Mouse (Mus musculus): ENCODE measurements around the gene Sept5. TPM values are rescaled to one million over a fixed set of nuclear protein-coding genes. Genes with fewer than 3 reads are reported as not detected.
A peak's percentile ranks its signal among the peaks of the same experiment; 100 is the strongest.

The Sept5 gene
- 21.7 and 22.9 TPM in 2 replicates for polyA plus RNA-seq (2015; fragmentation: Nextera tagmentation; extraction: Ambion mirVana)

DNA sequence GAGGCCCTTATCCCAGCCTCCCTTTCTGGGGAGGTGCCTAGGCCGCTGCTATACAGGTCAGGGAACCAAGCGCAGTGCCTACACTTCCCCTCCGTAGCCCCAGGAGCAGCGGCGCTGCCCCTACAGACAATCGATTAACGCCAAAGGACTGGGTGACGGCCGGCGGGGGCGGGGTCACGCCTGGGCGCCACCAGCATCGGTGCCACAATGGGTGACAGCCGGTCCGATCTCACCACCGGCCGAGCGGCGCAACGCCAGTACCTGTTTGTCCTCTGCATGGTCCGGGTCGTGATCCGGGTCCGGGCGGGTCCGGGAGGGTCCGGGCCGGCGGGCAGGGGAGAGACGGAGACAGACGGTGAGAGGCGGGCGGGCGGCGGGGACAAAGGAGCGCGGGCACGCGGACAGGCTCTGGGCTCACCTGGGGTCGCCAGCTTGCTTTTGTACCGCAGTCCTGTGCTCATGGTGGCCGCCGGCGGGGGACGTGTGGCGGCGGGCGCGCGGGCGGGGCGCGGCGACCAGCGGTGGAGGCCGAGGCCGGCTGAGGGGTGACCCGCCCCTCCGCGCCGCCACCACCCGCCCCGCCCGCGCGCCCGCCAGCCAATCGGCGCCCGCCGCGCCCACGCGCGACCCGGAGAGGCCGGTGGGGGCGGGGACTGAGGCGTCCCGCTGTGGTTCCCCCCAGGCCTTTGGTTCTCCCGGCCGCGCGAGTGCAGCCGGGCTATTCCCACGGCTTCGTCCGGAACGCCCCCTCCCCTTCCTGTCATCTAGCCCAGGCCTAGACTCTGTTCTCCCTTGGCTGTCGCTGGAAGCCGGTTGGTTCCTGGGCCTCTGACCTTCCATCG, at the start of gene Sept5:
TSS of gene Sept5 (minus strand) at position 565 of the 842 bp plus-strand sequence.
- peaks cover 28% of the 10 kb centered on the region for H3K4me1 ChIP-seq
- H3K9ac ChIP-seq = peak within 1 kb of the TSS; percentile 73
- H3K27ac ChIP-seq = no peak within 1 kb of the TSS
- peak; percentile 48 for ATAC-seq (ENCODE audit: insufficient read depth, low FRiP score, low read depth)
- peak within 1 kb of the TSS; percentile 91 for H3K4me2 ChIP-seq
- H3K9me3 ChIP-seq = no peaks in the 10 kb centered on the region
- peak within 1 kb of the TSS; percentile 73 for H3K4me3 ChIP-seq (replicated peaks)
- H3K27me3 ChIP-seq (replicated peaks) = peaks cover 18% of the 10 kb centered on the region
- no peaks in the 10 kb centered on the region for H3K36me3 ChIP-seq
- WGBS = under 1% methylated on average over 92 of the region's 93 CpGs

DNA sequence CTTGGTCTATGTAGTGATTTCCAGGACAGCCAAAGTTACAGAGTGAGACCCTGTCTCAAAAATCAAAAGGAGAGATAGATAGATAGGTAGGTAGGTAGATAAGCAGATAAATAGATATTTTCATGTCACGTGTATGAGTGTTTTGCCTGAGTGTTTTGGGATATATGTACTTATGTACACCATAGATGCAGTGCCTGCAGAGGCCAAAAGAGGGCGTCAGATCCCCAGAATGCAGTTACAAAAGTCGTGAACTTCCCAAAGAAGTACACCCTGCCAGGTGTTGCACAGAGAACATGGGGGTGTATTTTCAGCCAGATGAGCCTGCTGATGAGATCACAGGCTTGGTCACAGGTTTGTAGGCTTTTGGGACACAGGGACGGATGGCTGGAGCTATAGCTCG, 49.4 kb upstream of the Sept5 start:
- Histone ChIP-seq H3K36me3 (no peaks in the 10 kb centered on the region), H3K9ac (no peak overlapping the region), H3K27me3 (replicated peaks) (no peaks in the 10 kb centered on the region), H3K4me1 (no peaks in the 10 kb centered on the region), H3K27ac (no peak overlapping the region), H3K4me2 (no peak overlapping the region), H3K9me3 (no peaks in the 10 kb centered on the region), H3K4me3 (replicated peaks) (no peak overlapping the region)
- 47% methylated on average over 5 of the region's 5 CpGs for WGBS
- ATAC-seq (ENCODE audit: insufficient read depth, low FRiP score, low read depth) = no peak

DNA sequence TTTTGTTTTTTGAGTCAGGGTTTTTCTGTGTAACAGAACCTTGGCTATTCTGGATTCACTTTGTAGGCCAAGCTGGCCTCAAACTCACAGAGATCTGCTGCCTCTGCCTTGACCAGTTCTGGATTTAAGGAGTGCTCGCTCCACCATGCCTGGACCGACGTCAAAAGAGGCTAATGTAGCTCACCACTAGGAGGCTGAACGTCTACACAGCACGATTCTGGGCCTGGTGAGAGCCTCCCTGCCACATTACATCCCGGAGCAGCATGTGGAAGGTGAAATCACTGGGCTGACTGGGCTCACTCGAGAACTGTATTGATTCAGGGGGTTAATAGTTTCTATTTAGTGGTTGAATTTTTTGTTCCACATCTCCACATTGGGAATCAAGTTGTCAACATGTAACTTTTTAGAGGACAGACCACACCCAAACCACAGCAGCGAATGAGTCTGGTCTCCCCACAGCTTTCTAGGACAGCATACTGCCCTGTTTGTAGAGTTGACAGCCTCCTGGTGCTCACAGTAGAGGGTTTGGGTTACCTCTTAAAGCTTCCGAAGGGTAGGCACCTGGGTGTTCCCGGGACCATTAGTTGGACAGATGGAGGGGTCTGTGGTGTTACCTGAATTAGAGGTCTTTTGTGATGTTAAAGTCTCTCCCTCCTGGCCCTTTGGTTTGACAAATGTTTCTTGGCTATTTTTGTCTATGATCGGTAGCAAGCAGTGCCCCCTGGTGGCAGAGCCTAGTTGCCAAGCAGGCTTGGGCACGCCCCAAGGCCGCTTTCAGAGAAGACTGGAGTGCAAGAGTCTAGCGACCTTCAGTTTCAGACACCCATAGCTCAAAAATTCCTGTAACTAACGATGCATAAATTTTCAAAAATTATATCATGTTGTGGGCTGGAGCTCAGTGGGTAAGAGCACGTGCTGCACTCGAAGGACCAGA, 48.3 kb upstream of the Sept5 start:
- Histone ChIP-seq H3K27ac (no peak overlapping the region), H3K36me3 (no peaks in the 10 kb centered on the region), H3K27me3 (replicated peaks) (no peaks in the 10 kb centered on the region), H3K4me3 (replicated peaks) (no peak overlapping the region), H3K9ac (no peak overlapping the region), H3K4me1 (no peaks in the 10 kb centered on the region), H3K4me2 (no peak overlapping the region), H3K9me3 (no peaks in the 10 kb centered on the region)
- WGBS = 40% methylated on average over 17 of the region's 17 CpGs
- ATAC-seq (ENCODE audit: insufficient read depth, low FRiP score, low read depth) = no peak

DNA sequence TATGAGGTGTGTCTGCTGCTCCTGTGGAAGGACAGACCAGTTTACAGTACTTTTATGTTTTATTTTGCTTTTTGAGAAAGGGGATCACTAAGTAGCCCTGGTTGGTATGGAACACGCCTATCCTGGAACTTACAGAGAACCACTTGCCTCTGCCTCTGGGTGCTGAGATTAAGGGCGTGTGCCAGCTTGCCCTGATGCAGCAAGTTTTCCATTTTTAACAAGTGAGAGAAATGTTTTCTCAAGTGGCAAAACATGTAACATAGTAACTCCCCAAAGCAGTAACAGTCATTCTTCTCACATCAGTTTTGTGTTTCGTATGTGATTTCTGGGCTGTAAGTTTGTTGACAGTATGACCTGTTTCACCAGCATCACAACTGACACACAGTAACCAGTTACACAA, 43.3 kb upstream of the Sept5 start:
- H3K4me1 ChIP-seq = no peaks in the 10 kb centered on the region
- no peak overlapping the region for H3K4me2 ChIP-seq
- H3K27me3 ChIP-seq (replicated peaks) = no peaks in the 10 kb centered on the region
- no peak overlapping the region for H3K27ac ChIP-seq
- H3K36me3 ChIP-seq = no peaks in the 10 kb centered on the region
- ATAC-seq (ENCODE audit: insufficient read depth, low FRiP score, low read depth) = no peak
- no peak overlapping the region for H3K4me3 ChIP-seq (replicated peaks)
- WGBS = 79% methylated on average over 3 of the region's 3 CpGs
- no peak overlapping the region for H3K9ac ChIP-seq
- no peaks in the 10 kb centered on the region for H3K9me3 ChIP-seq

DNA sequence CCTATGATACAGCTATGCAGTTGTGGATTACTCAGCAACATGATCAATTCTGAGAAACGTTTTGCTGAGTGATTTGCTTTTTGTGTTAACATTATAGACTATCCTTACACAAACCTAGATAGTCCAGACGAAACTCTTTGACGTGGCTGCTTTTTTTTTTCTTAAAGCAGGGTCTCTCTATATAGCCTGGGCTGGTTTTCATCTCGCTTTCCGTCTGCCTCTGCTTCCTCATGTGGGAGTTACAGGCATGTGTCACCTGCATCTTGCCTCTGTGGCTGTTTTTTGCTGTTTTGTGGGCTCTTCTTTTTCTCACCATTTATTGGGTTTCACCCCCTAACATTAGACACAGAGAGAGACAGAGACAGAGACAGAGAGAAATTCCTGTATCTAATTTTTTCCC, 42.3 kb upstream of the Sept5 start:
- no peaks in the 10 kb centered on the region for H3K27me3 ChIP-seq (replicated peaks)
- H3K4me1 ChIP-seq = no peaks in the 10 kb centered on the region
- no peaks in the 10 kb centered on the region for H3K36me3 ChIP-seq
- H3K4me3 ChIP-seq (replicated peaks) = no peak overlapping the region
- no peak overlapping the region for H3K4me2 ChIP-seq
- H3K27ac ChIP-seq = no peak overlapping the region
- no peak overlapping the region for H3K9ac ChIP-seq
- no peak for ATAC-seq (ENCODE audit: insufficient read depth, low FRiP score, low read depth)
- 44% methylated on average over 5 of the region's 5 CpGs for WGBS
- H3K9me3 ChIP-seq = no peaks in the 10 kb centered on the region

DNA sequence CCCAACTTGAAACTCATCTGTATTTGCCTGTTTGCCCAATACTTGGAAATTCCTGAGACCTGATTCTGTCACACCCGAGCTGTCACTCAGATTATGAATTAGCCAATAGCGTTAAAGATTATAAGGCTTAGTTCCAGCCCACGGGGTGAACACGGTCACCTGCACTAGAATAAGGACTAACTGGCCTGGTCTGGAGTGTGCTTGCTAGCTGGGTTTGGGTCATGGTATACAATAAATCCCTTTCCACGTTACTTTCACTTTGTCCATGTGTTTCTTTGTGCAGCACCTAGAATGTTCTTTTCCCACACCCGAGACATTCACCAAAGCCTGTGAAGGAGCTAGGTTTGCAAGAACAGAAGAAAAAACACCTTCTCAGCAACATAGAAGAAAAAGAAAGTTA, 40.2 kb upstream of the Sept5 start:
- no peak for ATAC-seq (ENCODE audit: insufficient read depth, low FRiP score, low read depth)
- no peaks in the 10 kb centered on the region for H3K4me1 ChIP-seq
- no peaks in the 10 kb centered on the region for H3K27me3 ChIP-seq (replicated peaks)
- no peak overlapping the region for H3K27ac ChIP-seq
- H3K36me3 ChIP-seq = no peaks in the 10 kb centered on the region
- whole genome bisulfite sequencing = 66% methylated on average over 6 of the region's 6 CpGs
- H3K4me3 ChIP-seq (replicated peaks) = no peak overlapping the region
- no peaks in the 10 kb centered on the region for H3K9me3 ChIP-seq
- H3K4me2 ChIP-seq = no peak overlapping the region
- H3K9ac ChIP-seq = no peak overlapping the region

DNA sequence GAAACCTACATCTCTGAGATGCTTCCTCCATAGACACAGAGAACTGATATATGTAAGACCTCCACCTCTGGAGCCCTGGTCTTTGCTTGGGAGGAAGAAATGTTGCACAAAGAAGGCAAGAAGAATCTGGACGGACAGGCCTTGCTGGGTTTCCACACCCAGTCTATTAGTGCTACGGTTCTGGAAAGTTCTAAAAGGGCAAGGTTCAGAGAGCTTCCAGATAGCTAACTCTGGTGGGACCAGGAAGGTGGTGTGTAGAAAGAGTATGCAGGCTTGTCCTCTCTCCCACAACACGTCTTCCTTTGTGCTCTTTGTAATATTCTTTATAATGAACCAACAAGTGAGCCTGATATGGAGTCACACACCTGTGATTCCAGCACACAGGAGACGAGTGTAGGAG, 28.8 kb upstream of the Sept5 start:
- Histone ChIP-seq H3K27ac (no peak overlapping the region), H3K9ac (no peak overlapping the region), H3K27me3 (replicated peaks) (no peaks in the 10 kb centered on the region), H3K4me3 (replicated peaks) (no peak overlapping the region), H3K4me2 (no peak overlapping the region), H3K9me3 (no peaks in the 10 kb centered on the region), H3K36me3 (no peaks in the 10 kb centered on the region), H3K4me1 (no peaks in the 10 kb centered on the region)
- 67% methylated on average over 4 of the region's 4 CpGs for WGBS
- ATAC-seq (ENCODE audit: insufficient read depth, low FRiP score, low read depth) = no peak

DNA sequence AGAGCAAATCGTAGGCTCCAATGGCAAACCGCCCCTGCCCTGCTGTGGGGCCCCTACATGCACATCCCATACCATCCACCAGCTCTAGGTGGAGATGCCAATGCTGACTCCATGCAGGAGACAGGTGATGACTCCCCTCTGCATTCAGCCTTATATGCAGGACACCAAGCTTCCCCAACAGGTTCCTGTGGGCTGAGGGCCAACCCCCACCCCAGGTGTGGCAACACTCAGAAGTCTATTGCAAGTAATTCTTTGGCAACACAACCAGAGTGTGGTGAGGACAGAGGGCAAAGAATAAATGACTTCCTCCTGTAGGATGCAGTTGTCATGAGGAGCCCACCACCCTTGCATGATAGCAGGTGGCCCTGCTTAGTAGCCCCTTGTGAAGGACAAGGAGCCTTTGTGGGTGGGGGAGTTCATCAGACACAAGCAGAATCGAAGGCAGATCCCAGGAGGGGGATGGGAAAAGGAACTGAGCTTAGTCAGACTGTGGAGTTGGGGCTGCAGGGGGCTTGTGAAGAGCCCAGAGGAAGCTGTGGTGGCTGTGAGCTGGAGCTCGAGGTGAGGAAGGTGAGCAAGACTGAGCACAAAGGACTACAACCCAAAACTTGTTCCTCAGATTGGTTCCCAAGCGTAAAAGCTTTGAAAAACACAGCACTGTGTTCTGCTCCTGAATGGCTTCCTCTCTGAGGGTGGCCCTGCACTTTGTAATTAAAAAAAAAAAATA, 25.8 kb upstream of the Sept5 start:
- WGBS = 62% methylated on average over 5 of the region's 5 CpGs
- Histone ChIP-seq H3K9ac (no peak overlapping the region), H3K36me3 (no peaks in the 10 kb centered on the region), H3K4me1 (no peaks in the 10 kb centered on the region), H3K9me3 (no peaks in the 10 kb centered on the region), H3K27ac (no peak overlapping the region), H3K4me2 (no peak overlapping the region), H3K27me3 (replicated peaks) (no peaks in the 10 kb centered on the region), H3K4me3 (replicated peaks) (no peak overlapping the region)
- no peak for ATAC-seq (ENCODE audit: insufficient read depth, low FRiP score, low read depth)

DNA sequence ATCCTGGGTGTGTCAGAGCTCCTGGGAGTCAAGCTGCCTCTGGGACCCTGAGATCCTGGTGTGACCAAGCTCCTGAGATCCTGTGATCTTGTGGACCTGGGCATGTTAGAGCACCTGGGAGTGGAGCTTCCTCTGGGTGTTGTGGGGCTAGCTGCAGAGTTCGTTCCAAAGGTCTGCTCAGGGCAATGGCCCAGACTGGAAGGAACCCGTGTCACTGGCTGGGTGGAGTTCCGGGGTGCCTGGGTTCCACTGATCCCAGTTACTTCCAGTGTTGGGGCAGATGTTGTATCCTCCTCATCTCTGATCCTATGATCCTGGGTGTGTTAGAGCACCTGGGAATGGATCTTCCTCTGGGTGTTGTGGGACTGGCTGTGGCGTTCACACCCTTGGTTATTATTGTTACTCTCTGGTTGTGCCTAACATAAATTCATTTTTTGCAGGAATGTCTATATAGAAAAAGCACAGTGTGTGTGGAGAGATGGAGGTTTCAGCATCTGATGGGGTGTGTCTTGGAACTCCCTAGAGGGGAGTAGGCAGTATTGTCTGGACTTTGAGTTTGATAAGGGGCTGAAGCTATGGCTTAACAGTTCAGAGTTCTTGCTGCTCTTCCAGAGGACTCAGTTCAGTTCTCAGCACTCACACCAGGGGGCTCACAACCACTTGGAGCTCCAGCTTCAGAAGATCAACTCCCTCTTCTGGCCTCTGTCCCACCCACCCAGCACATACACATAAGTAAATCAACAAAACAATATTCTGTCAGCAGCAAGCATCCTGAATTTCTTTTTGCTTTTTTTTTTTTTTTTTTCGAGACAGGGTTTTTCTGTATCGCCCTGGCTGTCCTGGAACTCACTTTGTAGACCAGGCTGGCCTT, 23.8 kb upstream of the Sept5 start:
- Histone ChIP-seq H3K27ac (no peak overlapping the region), H3K27me3 (replicated peaks) (no peaks in the 10 kb centered on the region), H3K9me3 (no peaks in the 10 kb centered on the region), H3K4me2 (no peak overlapping the region), H3K4me1 (no peaks in the 10 kb centered on the region), H3K9ac (no peak overlapping the region), H3K36me3 (no peaks in the 10 kb centered on the region), H3K4me3 (replicated peaks) (no peak overlapping the region)
- no peak for ATAC-seq (ENCODE audit: insufficient read depth, low FRiP score, low read depth)
- WGBS = 79% methylated on average over 6 of the region's 6 CpGs

DNA sequence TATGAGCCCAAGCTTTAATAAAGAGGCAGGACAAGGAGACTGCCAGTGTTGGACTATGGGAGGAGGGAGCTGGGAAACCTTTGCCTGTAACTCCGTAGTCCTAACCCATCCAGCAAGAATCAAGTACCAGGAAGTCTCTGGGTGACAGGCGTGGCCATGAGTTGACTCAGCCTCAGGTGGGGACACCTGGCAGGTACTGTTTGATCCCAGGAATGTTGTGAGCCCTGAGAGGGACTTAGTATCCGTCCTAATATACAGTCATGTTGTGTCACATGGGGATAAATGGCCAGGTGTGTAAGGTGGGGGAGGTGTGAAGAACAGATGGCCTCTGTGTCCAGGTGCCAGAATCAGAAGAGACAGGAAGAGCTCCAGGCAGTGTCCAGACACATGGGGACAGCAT, 19.4 kb upstream of the Sept5 start:
- H3K9me3 ChIP-seq = no peaks in the 10 kb centered on the region
- H3K4me3 ChIP-seq (replicated peaks) = no peak overlapping the region
- ATAC-seq (ENCODE audit: insufficient read depth, low FRiP score, low read depth) = 0 out of 2 replicates have a peak, but pooled peaks have one; percentile 22
- no peaks in the 10 kb centered on the region for H3K27me3 ChIP-seq (replicated peaks)
- H3K4me1 ChIP-seq = no peaks in the 10 kb centered on the region
- no peak overlapping the region for H3K27ac ChIP-seq
- no peaks in the 10 kb centered on the region for H3K36me3 ChIP-seq
- no peak overlapping the region for H3K9ac ChIP-seq
- no peak overlapping the region for H3K4me2 ChIP-seq
- 56% methylated on average over 3 of the region's 3 CpGs for WGBS

DNA sequence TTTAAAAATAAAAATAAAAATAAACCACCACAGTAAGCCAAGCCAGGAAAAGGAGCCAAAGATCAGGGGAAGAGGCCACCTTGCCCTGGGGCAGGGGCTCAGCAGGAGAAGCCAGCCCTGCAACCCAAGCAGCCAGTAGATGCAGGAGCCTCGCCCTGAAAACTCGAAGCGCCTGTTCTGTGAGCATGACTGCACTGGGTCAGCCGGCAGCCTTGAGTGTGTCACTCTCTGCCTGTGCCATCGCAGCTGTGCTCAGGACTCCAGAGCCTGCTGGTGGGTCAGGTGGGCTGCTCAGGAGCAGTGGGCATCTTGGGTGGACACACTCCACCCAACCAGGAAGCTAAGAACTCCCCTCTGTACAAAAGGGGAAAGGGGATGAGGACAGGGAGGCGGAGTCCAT, 15.6 kb upstream of the Sept5 start:
- ATAC-seq (ENCODE audit: insufficient read depth, low FRiP score, low read depth) = no peak; the same call in 1 of the 2 replicates
- no peak overlapping the region for H3K4me3 ChIP-seq (replicated peaks)
- H3K4me2 ChIP-seq = no peak overlapping the region
- no peak overlapping the region for H3K27ac ChIP-seq
- 70% methylated on average over 6 of the region's 6 CpGs for WGBS
- H3K36me3 ChIP-seq = no peaks in the 10 kb centered on the region
- H3K27me3 ChIP-seq (replicated peaks) = no peaks in the 10 kb centered on the region
- H3K9ac ChIP-seq = no peak overlapping the region
- no peaks in the 10 kb centered on the region for H3K9me3 ChIP-seq
- H3K4me1 ChIP-seq = no peaks in the 10 kb centered on the region

All from stomach, embryonic 15.5 days (tissue).